Mouse (Mus musculus) embryo, embryonic 9.5 days (tissue): ENCODE measurements around the gene Chst11.
"Not testable (repeated sequence)": the region's sequence is repeated elsewhere in the genome, so short reads cannot be mapped to it uniquely, and the experiment has no call there.

ENCODE experiments used
- DNase-seq: peaks from one replicate; pipeline ENCODE4 v3.0.0-alpha.2; 2017; ENCODE audit errors: extremely low spot score

Gene Chst11

GRCm38 (mm10) chr10:83108946-83109345 is 123.6 kb downstream of the Chst11 start:
- DNase-seq = no peak

- no peak for DNase-seq
These were observed 125.7 kb downstream of the Chst11 start for GRCm38 (mm10) chr10:83111046-83111445.

DNA sequence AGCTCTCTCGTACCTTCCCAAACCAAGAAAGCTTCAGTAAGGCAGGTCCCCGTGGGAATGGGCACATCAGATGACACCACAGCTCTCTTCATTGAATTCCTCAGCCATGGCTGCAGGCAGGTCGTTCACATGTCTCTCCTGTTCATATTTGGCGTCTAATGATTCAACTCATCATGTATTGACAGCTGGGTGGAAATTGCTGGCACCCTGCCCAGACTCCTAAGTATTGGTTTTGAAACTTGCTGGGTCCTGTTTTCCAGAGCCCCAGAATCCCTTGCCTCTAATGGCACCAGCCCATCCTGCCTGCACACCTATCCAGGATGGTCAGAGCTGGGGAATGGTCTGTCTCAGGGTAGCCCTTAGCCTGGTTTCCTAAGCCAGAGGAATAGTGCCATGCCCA is 127.0 kb downstream of the Chst11 start:
- DNase-seq = no peak

- no peak for DNase-seq
These were observed 129.3 kb downstream of the Chst11 start for GRCm38 (mm10) chr10:83114564-83114963.

DNA sequence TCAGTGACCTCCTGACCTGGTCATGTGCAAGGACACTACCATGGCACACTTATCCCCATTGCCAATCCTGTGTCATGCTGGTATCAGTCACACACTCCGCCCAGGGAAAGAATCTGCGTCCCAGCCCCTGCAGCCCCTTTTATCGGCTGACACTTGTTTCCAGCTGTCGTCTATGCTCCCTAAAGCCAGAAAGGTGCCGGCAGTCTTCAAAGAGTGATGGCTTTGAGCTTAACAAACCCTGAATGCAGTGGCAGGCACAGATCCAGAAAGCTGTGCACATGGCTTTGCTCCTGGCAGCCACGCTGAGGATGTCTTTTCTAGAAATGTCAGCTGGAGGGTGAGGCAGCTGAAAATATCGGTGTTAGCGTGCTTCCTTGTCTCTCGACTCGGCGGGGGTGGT is 131.6 kb downstream of the Chst11 start:
- no peak for DNase-seq

DNA sequence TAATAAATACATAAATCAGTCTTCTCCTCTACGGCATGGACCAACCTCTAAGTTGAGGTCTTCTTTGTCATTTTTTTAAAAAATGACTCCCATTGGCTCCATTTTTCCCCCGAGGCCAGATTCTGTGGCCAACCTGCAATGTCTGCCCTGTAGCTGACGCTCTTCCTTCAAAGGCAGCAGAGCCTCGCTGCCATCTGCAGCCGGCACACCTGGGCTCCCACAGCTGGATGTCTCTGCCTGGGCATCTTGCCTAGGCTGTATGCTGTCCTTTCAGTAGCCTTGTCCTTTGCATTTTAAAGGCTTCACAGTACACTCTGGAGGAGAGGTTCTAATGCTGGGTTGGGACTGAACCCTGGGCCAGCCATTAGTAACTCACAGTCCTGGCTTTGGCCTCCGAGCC is 132.6 kb downstream of the Chst11 start:
- DNase-seq = no peak

GRCm38 (mm10) chr10:83118613-83119012 is 133.3 kb downstream of the Chst11 start:
- no peak for DNase-seq

GRCm38 (mm10) chr10:83119016-83119415 is 133.7 kb downstream of the Chst11 start:
- DNase-seq = no peak

DNA sequence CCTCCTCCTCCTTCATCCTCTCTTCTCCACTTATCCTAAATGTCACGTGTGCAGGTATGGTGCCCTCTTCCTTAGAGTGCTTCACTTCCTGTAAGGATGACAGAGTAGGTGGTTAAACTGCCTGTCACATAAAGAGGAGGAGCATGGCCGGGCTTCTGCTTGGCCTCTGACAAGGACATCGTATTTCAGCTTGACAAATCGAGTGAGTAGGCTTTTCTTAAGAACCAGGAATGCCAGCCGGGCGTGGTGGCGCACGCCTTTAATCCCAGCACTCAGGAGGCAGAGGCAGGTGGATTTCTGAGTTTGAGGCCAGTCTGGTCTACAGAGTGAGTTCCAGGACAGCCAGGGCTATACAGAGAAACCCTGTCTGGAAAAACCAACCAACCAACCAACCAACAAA is 134.2 kb downstream of the Chst11 start:
- not testable (repeated sequence) for DNase-seq

- DNase-seq = no peak
These were observed 134.6 kb downstream of the Chst11 start for GRCm38 (mm10) chr10:83119909-83120308.

DNA sequence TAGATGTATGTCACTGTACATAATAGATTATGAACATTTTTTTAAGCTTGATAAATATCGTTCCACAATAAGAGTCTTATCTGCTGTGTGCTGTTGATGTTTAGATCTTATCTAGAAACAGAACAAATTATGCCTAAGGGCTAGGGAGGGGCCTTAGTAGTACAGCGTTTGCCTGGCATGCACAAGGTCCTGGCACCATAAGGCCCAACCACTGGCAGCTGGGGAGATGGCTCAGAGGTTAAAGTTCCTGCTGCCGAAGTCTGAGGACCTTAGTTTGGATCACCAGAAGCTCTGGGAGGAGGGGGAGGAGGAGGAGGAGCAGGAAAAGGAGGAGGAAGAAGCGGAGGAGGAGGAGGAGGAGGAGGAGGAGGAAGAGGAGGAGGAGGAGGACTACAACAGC is 135.6 kb downstream of the Chst11 start:
- no peak for DNase-seq

GRCm38 (mm10) chr10:83124560-83124959 is 139.3 kb downstream of the Chst11 start:
- no peak for DNase-seq

- DNase-seq = no peak
These were observed 141.1 kb downstream of the Chst11 start for GRCm38 (mm10) chr10:83126447-83126846.

DNA sequence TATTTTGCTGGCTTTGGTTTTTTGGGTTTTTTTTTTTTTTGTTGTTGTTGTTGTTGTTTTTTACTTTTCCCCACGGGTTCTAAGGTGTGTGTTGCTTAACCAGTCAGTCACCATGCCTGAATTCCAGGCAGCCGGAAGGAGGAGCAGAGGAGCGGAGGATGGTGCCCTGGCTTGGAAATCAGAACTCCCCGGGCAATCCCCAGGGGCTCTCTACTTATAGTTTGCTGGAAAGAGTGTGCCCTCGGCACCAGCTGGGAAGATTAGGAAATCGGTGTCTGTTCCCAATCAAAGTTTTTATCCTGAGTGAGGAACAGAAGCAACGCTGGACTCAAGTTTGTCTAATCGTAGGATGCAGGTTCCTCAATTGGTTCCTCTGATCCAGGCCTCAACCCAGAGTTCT is 143.1 kb downstream of the Chst11 start:
- no peak for DNase-seq

DNA sequence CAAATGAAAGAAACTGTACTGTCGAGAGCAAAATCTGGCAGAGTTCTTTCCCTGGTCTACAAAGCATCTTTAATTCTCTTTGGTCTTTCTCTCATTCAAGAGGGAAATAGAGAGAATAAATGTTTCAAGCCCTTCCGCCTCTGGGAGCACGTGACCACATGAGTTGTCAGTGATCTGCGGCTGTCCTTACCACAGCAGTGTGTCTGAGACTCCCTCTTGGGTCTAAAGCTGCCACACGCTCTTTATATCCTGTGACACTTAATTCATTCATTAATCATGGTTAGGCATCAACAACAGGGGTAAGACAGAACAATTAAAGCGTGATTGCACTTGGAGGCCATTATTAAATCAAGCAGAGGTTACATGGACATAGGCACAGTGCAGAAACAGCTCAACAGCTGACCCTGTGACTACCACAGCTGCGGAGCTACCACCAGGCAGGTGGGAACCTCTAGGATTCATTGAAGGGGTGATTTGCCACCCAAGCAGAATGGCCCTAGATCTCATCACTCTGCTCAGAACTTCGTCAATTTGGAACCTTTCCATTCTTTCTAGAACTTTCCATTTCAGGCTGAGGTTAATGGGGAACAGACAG is 144.4 kb downstream of the Chst11 start:
- DNase-seq = no peak

GRCm38 (mm10) chr10:83130611-83131010 is 145.3 kb downstream of the Chst11 start:
- no peak for DNase-seq

- no peak for DNase-seq
These were observed 146.6 kb downstream of the Chst11 start for GRCm38 (mm10) chr10:83131884-83132283.

DNA sequence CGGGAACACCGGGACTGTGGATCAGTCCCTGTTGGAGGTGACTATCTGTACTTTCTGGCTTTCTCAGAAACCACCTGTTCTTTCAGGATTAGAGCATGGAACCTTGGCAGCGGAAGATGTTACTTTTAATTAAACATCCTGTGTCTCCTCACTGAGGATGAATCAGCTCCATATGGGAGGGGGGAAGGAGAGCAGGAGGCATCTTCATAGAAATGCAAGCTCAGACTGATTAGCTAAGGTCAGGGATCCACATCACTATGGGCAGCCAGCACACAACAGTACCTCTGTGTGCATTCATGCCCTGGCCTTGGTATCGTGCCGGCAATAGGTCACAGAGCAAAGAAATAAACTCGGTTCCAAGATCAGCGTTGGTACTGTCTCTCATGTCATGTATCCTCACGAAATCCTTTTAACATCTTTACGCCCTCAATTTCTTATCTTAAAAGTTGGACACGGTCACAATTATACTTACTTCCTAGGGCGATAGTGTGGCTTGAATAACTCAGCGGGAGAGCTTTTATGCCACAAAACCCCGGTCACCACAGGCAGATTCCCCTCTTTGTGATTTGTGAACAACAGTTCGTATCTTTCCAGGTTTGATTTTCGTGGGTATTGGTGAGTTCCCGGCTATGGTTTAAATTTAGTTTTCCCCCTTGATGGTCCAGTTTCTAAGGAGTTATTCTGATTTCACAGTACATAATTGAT is 148.7 kb downstream of the Chst11 start:
- DNase-seq = peak; percentile 32

DNA sequence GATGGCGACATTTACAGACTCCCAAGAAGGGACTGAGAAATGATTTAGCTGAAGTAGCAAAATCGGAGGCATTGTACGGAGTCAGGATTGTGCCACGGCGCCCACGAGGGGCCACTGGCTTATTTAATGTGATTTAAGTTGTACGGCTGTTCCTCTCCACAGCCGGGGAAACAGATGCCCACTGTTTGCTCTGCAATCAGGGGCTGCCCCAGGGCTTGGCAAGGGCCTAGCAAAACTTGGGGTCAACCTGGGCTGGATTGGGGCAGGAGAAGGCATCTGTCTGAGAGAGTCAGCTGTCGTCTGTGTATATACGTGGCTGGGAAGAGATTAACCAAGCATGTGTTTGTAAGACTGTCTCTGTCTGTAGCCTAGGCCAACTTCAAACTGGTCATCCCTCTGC is 149.6 kb downstream of the Chst11 start:
- DNase-seq = peak; percentile 23

DNA sequence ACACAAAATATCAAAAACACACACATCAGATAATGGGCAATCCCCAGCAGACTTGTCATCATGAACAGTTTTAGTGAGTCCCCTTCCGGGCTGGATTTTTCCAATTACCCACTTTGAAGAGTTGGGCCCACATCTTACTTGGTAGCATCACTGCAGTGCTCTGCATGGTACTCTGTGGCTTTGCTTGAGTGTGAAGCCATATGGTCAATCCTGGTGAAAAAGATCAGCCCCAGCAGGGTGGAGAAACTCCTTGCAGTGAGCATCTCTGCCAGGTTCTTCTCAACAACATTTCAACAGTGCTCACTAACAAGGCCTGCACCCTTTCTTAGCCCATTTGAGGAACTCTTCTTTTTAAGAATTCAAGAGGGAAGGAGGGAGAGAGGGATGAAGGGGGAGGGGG is 150.7 kb downstream of the Chst11 start:
- no peak for DNase-seq

- DNase-seq = no peak
These were observed 151.8 kb downstream of the Chst11 start for GRCm38 (mm10) chr10:83137103-83137502.

DNA sequence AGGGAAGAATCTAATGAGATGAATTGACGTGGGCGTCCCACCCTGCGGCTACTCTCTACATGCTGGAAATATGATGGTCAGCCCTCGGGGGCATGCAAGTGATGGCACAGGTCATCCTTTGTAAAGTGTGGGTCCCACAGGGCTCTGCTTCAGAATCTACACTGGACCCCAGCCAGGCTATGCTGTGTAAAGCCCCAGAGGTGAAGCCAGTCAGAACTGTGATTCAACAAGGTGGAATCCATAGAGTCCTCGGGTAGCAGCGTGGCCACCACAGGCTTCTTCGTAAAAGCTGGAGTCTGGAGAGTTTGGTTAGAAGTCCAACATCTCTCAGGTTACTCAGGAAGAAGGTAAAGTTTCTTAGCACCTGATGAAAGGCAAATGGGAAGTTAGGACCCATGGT is 154.0 kb downstream of the Chst11 start:
- no peak for DNase-seq

DNA sequence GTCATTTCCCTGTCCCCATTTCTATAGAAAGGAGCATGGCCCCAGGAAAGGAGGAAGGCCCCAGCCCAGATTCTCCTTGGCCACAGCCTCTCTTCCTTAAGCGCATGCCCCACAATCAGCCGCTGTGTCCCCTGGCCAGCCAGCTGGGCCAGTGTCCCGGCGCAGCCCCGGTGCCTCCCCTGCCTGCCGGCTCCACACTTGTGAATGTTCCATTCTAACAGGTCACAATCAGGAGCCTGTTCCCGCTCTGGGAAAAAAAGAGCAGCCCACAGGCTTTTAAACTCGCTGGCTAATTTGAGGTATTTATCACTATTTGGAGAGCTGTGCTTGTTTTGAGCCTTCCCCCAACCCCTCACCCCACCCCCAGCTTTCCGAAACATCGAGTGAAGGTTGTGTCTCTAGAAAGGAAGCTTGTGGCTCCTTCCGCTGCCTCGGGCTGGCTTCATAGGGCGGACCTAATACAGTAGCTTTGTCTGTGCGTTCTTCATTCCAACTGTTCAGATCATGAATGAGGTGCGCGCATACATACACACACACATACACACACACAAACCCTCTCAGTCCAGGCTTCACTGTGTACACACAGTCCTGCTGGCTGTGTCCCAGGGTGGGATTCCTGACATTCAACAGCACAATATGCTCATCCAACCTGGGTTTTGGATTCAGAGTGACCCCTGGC is 155.1 kb downstream of the Chst11 start:
- DNase-seq = peak; percentile 27
